8 mouse cellular contexts compared by ENCODE assay signal in genomic region chr14:22807726-22808594, GRCm38 (mm10).
A peak's percentile ranks its signal among the peaks of the same experiment; 100 is the strongest.
DNase-seq lines count a peak whose midpoint lies in the region; ATAC-seq and TF ChIP-seq lines count a peak whose summit lies in the region.

No protein-coding gene starts in this region.

- under 1% methylated on average over 20 of the region's 20 CpGs for WGBS in forebrain, postnatal 0 days
- WGBS in hindbrain, embryonic 10.5 days = under 1% methylated on average over 20 of the region's 20 CpGs
- 6% methylated on average over 20 of the region's 20 CpGs for WGBS in lung, adult 2 months

- no peaks in the 10 kb centered on the region for H3K36me3 ChIP-seq in forebrain, postnatal 0 days (ENCODE audit: insufficient read depth)
- H3K36me3 ChIP-seq in hindbrain, embryonic 10.5 days = no peaks in the 10 kb centered on the region

- peak overlapping the region; percentile 37 for H3K4me3 ChIP-seq in brown adipose tissue, adult 24 weeks (ENCODE audit: insufficient read depth, low read depth, low read length)
- peak overlapping the region; percentile 11; the same call in 1 of the 2 replicates for H3K4me3 ChIP-seq in forebrain, postnatal 0 days (ENCODE audit: low read depth, low read length)
- peak overlapping the region; percentile 46 for H3K4me3 ChIP-seq in hindbrain, embryonic 10.5 days
- no peak overlapping the region for H3K4me3 ChIP-seq in lung, adult 2 months (replicated peaks; ENCODE audit: extremely low read depth, low read depth, low read length)

- ATAC-seq in forebrain, postnatal 0 days = peak; percentile 91

- DNase-seq in MN1 (ENCODE audit: low spot score) = peak; percentile 72
- DNase-seq in forebrain, postnatal 0 days = peak; percentile 85
- DNase-seq in hindbrain, embryonic 10.5 days (ENCODE audit: low spot score) = peak; percentile 83
- DNase-seq in layer of hippocampus, adult 9-11 months = peak; percentile 63
- DNase-seq in lung, adult 2 months = peak; percentile 51
- DNase-seq in ovary, adult 18-20 months (ENCODE audit: low spot score) = peak; percentile 48
- DNase-seq in yolk sac, embryonic 10.5 days (ENCODE audit: low spot score) = peak; percentile 72

- no peaks in the 10 kb centered on the region for H3K9me3 ChIP-seq in forebrain, postnatal 0 days (ENCODE audit: low read length)
- H3K9me3 ChIP-seq in hindbrain, embryonic 10.5 days = no peaks in the 10 kb centered on the region

- no peak overlapping the region for H3K9ac ChIP-seq in forebrain, postnatal 0 days

- peaks cover 15% of the 10 kb centered on the region; the same call in 1 of the 2 replicates for H3K4me1 ChIP-seq in brown adipose tissue, adult 24 weeks (ENCODE audit: control insufficient read depth, insufficient read depth, insufficient read length, low read length)
- H3K4me1 ChIP-seq in forebrain, postnatal 0 days (ENCODE audit: insufficient read depth) = peaks cover 4% of the 10 kb centered on the region; the same call in 1 of the 2 replicates
- peaks cover 45% of the 10 kb centered on the region for H3K4me1 ChIP-seq in hindbrain, embryonic 10.5 days (replicated peaks)
- H3K4me1 ChIP-seq in lung, adult 2 months (ENCODE audit: control insufficient read depth, insufficient read depth, low read length) = peaks cover 10% of the 10 kb centered on the region

- H3K27ac ChIP-seq in brown adipose tissue, adult 24 weeks (replicated peaks; ENCODE audit: low read depth, low read length) = peak overlapping the region; percentile 4
- H3K27ac ChIP-seq in forebrain, postnatal 0 days (ENCODE audit: low read depth, low read length) = no peak overlapping the region
- peak overlapping the region; percentile 76 for H3K27ac ChIP-seq in hindbrain, embryonic 10.5 days

- H3K27me3 ChIP-seq in forebrain, postnatal 0 days (ENCODE audit: insufficient read depth, low read length) = peaks cover 12% of the 10 kb centered on the region; the same call in 1 of the 2 replicates
- H3K27me3 ChIP-seq in hindbrain, embryonic 10.5 days (ENCODE audit: insufficient read depth, poor library complexity, severe bottlenecking) = peaks cover 31% of the 10 kb centered on the region

- peak; percentile 87 for TF ChIP-seq CTCF in forebrain, postnatal 0 days (IDR thresholded peaks at IDR 0.05; ENCODE audit: low read depth)
- TF ChIP-seq CTCF in lung, adult 2 months (IDR thresholded peaks at IDR 0.05; ENCODE audit: insufficient read depth, low read length) = peak; percentile 76

- no peak for TF ChIP-seq POLR2A in lung, adult 2 months (IDR thresholded peaks at IDR 0.05; ENCODE audit: borderline replicate concordance, extremely low read depth, low read depth, low read length)

- peak overlapping the region; percentile 48 for H3K4me2 ChIP-seq in forebrain, postnatal 0 days (ENCODE audit: low read depth)
